Mouse (Mus musculus) v-Abl transformed pro-B cells (cell line): ENCODE data around the gene Sufu.

Experiments
- in situ Hi-C, 2 experiments: fragments of 400-800 bp; cut with MboI; formaldehyde crosslinking; loops; one replicate each; pipeline ENCODE4 v1.15.1; 2025; ENCODE audit not compliant: unreplicated experiment in 2 of 2

Gene Sufu

DNA sequence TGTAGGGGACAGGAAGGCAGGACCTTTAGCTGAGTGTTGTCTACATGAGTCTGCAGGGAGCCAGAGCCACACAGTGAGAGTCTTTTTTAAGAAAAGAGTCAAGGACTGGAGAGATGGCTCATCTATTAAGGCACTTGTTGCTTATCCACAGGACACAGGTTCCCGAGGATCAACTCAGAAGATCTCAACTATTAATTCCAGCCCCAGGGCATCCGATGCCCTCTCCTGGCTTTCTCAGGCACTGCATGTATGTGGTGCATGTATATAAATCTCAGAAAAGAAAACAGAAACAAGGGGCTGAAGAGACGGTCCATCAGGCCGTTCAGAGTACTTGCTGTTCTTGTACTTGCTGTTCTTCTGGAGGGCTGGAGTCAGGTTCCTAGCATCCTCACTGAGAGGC, 4.7 kb upstream of the Sufu start:
- in situ Hi-C loops, result no loop called here

DNA sequence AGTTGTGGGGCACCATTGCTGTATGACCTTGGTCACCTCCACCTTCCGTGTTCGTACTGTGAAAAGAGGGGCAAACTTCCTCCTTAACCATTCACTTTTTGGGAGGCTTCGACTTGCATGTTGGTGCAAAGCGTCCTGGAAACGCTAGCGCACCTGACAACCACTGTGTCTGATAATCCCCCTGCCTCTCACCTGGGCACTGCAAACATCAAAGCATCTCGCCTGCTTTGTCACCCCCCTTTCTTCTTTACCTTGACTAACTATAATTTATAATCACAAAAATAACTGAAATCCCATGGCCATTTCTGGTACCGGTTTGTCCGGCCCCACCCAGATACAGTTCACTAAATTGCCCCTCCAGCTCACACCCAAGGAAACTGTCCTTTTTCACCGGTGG, 2.0 kb upstream of the Sufu start:
- in situ Hi-C loops, result loop anchor here in 1 of 2 experiments (5.0 kb wide), 1 partner anchor 53 kb away; no protein-coding TSS in a partner anchor

DNA sequence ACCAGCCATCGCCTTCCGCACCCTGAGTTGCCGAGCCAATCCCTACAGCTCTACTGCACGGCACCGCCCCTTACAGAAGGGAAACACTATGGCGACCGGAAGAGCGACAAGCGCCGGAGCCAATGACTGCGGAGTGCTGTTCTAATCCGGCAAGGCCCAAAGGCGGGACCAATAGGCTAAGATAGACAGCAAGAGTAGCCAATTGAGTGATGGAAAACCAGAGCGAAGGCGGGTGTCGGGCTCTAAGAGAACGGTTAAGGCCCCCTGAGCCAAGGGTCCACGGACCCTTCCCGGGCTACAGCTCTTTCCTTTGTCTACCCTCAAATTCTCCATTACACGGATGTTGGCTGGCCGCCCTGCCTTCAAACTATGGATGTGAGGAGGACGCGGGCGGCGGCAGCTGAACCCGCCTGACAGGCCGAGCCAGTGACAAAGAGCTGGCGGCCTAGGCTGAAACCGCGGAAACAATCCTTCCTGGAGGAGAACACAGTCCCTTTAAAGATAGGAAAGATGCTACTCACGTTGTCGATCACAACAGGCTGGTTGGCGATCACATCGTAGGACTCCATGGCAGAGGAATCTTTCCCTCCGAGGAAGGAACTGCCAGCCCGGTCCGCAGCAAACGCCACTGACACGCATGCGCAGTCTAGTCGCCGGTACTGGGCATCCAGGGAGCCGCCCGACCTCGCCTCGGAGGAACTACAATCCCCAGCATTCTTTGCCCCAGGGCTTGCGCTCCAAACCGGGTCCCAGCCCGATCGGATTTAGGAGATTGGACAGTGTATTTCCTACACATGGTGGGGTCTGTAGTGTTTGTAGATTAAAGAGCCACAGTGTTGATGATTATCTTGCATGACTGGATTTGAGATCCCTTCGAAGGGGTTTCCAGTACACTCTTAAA, 1.3 kb upstream of the Sufu start, which contains the start of gene Actr1a:
Gene Actr1a, minus strand, starts transcription at position 640 of the 901 bp plus-strand sequence.
- in situ Hi-C loops, result loop anchor here in 1 of 2 experiments (5.0 kb wide), 1 partner anchor 52 kb away; no protein-coding TSS in a partner anchor

DNA sequence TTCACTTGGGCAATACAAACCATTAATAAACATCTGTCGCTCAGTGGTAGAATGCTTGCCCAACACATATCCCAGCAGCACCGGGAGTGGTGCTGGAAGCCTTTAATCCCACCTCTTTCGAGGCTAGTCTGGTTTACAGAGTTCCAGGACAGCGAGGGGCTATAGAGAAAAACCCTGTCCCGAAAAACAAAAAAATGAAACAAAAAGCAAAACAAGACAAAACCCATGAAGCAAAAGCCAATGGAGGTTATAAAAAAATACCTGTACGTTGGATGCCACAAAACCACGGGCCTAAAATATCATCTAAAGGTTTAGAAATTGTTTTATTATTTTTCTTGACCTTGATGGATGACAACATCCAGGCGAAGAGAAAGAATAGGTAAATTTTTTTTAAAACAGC, 587 bp upstream of the Sufu start:
- in situ Hi-C loops, result loop anchor here in 1 of 2 experiments (5.0 kb wide), 1 partner anchor 51 kb away; no protein-coding TSS in a partner anchor

DNA sequence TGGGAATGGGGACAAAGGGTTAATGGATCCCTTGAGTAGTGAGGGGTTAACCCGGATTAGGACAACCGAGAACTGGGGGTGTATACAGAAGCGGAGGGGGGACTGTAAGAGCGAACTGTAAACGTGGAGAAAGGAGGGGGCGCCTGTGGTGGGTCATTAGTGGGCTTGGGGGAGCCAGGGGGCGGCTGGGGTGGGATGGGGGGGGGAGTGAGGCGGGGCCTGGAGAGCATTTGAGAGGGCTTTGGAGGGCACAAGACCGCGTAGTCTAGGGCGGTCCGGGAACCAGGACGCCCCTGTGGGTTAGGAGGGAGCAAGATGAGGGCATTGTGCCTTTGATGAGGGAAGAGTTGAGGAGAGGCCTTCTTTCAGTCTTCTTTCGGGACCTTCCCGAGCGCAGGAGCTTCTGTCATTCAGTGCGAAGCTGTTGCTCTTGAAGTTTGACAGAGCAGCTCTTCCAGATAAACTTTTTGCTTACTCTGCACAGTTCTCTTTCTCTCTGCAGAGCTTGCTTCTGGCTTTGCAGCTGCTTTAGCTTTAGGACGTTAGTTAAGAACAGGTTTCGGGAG, 823 bp downstream of the Sufu start:
- in situ Hi-C loops, result loop anchor here in 1 of 2 experiments (5.0 kb wide), 1 partner anchor 50 kb away; no protein-coding TSS in a partner anchor

DNA sequence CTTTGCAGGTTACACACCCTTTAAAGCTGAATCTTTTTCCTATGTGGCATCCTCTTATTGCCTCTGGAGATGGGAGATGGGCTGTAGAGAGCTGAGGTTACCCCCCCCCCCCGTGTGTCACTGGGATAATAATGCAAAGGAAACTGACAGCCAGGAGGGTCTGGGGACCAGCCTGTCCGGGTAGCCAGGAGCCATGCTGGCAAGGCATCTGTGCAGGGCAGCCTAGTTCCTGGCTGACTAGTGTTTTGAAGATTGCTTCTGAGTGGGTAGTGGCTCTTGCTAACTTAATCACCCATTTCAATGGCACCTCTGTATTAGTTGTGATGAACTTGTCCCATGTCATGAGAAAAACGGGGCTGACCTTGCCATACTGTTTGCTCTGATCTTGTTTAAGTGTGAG, 1.7 kb downstream of the Sufu start:
- in situ Hi-C loops, result loop anchor here in 1 of 2 experiments (5.0 kb wide), 1 partner anchor 49 kb away; no protein-coding TSS in a partner anchor

DNA sequence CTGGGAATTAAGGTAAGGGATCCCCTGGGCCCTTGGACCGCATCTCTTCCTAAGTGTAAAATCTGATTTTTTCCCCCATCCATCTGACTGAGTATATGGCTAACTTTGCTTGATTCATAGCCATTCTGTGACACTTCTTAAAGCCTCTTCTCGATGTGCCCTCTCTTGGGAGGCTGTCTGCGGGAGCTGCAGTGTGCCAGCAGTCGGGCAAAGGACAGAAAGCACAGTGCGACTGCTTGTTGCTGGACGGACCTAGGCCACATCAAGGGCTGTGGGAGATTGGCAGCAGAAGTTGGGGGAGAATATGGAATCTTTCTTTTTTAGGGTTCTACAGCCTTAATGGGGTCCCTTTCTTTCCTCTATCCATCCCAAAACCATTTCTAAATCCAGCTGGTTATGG, 2.7 kb downstream of the Sufu start:
- in situ Hi-C loops, result loop anchor here in 1 of 2 experiments (5.0 kb wide), 1 partner anchor 48 kb away; no protein-coding TSS in a partner anchor

DNA sequence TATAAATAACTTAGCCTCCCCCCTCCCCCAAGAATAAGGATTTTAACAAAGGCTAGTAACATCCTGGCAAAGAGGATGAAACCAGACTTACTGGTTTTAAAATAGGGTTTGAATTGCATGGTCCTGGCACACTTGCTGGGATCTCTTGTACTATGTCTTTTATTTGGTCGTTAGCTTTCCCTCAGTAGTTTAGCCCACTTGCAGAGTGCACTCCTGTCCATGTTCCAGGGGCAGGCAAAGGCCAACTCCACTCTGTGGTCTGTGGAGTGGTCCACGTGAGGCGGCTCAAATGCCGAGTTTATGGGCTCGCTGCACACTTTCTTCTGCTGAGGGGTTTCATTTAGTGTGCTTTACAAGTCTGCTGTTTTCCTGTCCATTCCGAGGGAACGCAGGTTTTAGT, 3.2 kb downstream of the Sufu start:
- in situ Hi-C loops, result loop anchor here (5.0 kb wide), 2 partner anchors 37 to 47 kb away; no protein-coding TSS in a partner anchor

DNA sequence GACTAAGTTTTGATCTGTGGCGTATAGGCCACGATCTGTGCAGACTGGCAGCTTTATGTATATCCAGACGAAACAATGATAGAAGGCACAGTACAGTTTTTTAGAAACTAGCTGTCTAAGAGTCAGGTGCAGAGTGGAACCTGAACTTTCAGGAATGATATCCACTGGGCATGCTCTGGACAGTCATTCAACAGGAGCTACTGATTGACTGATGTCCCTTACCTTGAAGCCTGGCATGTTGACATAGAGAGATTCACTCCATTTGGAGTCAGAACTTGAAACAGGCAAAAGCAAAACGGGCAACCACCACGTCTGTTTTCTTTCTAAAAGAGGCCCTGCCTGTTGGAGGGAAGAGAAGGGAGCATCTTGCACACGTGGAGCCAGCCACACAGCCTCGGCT, 3.9 kb downstream of the Sufu start:
- in situ Hi-C loops, result loop anchor here in 1 of 2 experiments (5.0 kb wide), 1 partner anchor 37 kb away; no protein-coding TSS in a partner anchor

DNA sequence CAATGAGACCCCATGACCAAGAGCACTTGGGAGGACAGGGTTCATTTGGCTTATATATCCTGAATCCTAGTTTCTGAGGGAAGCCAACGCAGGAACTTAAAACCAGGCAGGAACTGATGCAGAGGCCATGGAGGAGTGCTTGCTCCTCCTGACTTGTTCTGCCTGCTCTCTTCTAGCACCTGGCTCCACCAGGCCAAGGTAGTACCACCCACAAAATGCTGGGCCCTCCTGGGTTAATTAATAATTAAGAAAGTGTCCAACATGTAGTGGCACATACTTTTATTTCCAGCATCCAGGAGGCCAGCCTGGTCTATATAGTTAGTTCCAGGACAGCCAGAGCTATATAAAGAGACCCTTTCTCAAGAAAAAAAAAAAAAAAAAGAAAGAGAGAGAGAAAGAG, 7.3 kb downstream of the Sufu start:
- in situ Hi-C loops, result loop anchor here in 1 of 2 experiments (5.0 kb wide), 1 partner anchor 33 kb away; no protein-coding TSS in a partner anchor

DNA sequence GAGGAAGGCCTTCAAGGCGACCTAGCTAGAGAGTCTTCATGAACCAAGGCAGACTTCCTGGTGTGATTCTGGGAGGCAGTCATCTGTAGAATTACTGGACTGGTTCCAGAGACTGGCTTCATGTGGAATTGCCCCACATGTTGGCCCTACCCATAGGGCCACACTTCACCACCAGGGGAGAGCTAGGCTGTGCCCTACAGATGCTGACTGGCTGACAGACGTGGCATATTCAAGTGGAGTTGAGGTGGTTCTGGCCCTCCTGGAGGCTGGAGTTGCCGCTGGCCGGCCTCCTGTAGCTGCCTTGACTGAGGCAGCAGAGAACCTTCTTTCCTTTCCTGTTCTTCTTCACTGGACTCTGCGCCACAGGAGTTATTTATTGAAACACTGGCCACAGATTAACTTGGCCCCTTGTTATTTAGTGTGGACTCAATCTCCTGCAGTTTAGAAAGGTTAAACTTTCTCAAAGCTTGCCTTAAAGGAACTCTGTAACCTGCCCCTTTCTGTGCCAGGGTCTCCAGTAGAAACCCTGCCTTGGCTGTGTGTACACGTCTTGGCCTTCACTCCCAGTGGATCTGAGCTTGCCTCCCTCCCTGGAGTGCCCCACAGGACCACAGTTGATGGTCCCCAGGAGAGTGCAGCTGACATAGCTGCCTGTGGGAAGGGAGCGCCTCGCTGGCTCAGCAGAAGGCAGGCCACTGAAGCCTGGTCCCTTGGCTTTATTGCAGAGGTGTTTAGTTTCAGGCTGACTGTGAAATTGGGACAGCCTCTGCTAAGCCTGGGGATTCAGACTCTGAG, 10.1 kb downstream of the Sufu start:
- in situ Hi-C loops, result no loop called here

DNA sequence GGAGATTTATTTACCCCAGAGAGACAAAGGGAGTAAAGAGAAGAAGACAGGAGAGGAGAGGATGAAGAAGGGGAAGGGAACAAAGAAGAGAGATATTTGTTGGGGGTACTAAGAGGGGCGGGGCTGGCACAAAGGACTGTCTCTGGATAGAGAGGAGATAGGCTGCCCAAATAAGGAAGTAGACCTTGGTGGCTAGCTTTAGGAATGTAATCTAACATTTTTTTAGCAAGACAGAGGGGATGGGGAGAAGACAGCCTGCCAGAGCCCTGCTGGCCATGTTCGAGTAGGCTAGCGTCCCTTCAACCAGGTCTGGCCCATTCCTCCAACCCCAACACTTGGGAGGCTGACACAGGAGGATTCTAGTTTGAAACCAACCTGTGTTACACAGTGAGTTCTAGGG, 12.8 kb downstream of the Sufu start:
- in situ Hi-C loops, result no loop called here

DNA sequence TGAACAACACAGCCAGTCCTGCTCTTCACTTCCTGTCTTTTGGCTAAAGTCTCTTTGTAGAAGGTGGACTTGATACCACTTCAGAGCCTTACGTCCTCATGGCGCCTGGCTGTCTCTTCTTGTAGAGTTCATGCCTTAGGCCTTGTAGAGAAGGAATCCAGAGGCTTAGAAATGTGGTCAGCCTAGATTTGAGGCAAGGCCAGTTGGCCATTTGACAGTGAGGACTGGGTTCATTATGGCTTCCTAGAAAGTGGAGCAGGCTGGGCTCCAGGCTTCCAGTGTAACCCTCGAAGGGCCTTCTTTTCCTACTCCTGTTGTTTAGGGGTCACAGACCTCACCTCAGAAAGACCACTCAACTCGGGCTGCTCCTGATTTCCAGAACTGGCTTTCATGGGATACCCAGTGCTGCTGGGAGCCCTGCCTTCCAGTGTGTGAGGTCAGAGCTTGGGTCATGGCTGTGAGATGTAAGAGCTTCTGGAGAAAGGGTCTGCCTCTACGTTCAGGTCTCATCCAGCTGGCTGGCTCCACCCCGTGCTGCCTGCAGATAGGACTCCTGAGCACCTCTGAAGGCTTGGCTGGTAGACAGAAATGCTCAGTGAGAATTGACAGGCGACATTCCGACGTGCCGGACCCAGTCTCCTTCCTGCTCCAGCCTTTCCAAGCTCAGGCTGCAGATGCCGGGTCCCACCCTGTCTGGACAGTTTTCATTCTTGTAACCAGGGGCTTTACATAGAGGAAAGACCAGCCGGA, 15.5 kb downstream of the Sufu start:
- in situ Hi-C loops, result no loop called here

DNA sequence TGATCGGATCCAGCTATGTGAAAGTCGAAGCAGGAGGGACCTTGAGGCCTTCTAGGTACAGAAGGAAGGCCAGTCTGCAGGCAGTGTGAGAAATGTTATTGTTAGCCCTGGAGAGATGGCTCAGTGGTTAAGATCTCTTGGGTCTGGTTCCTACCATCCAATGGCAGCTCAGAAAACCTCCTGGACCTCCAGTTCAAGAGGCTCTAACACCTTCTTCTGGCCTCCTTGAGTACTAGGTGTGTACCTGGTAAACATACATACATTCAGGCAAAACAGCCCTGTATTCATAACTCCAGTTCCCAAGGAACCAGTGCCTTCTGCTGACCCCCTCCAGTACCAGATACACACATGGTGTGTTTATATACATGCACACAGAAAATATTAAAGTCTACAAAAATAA, 17.3 kb downstream of the Sufu start:
- in situ Hi-C loops, result no loop called here

DNA sequence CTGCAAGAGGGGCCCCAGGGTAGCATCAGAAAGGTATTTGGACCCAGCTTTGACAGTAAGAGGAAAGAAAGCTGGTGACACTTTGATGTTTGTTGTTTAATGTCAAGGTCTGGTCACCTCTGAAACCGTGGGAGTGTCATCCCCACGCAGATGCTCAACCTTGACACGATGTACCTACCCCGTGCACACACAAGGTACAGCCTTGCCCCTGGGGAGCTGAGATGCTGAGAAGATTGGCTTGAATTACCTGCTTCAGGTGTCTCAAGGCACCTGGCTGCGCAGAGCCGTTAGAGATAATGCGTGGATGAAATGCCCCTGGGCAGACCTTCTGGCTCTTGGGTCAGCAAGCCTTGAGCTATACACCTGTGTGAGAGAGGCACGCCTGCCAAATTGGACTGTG, 17.8 kb downstream of the Sufu start:
- in situ Hi-C loops, result no loop called here

DNA sequence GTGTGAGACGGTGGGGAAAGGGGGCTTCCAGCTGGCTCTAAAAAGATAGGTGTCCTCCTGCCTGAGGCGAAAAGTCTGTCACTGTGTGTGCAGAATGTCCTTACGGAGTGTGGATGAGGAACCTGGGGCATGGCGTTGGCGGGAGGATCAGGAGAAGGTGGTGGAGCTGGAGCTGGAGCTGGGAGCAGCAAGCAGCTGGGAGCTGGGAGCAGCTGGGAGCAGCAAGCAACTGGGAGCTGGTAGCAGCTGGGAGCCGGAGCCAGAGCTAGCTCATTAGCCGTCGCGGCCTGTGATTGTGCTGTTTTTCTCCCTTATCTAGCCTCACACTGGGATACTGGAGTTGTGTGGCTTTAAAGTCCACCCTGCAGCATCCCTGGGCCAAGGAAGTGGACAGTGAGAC, 19.6 kb downstream of the Sufu start:
- in situ Hi-C loops, result no loop called here

DNA sequence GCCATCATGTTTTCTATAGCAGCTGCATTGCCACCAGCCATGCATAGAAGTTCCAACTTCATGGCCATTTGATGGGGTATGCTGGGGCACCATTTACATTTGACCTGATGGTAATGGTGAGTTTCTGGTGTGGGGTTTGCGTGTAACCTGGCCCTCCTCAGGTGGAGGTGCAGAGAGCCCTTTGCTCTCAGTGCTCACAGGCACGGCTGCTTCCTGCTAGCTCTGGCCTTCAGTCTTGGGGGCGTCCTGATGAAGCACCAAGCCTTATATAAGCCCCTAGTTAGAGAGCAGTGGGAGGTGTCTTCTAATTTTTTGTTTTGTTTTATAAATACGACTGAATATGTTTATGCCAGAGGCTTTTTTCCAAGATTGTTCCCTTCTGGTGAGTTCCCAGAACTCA, 21.4 kb downstream of the Sufu start:
- in situ Hi-C loops, result no loop called here

DNA sequence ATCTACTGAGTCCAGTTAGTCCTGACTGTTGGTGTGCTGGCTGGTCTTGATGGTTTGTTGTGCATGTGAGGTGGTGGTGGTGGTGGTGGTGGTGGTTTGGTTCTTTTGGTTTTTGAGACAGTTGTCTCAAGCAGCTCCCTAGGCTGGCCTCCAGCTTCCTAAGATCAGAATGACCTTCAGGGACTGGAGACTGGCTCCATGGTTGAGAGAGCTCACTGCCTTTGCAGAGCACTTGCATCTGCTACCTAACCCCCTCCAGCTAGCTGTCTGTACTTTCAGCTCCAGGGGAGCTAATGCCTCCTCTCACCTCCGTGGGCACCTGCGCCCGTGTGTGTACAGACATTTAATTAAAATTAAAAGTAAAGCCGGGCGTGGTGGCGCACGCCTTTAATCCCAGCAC, 23.7 kb downstream of the Sufu start:
- in situ Hi-C loops, result no loop called here

DNA sequence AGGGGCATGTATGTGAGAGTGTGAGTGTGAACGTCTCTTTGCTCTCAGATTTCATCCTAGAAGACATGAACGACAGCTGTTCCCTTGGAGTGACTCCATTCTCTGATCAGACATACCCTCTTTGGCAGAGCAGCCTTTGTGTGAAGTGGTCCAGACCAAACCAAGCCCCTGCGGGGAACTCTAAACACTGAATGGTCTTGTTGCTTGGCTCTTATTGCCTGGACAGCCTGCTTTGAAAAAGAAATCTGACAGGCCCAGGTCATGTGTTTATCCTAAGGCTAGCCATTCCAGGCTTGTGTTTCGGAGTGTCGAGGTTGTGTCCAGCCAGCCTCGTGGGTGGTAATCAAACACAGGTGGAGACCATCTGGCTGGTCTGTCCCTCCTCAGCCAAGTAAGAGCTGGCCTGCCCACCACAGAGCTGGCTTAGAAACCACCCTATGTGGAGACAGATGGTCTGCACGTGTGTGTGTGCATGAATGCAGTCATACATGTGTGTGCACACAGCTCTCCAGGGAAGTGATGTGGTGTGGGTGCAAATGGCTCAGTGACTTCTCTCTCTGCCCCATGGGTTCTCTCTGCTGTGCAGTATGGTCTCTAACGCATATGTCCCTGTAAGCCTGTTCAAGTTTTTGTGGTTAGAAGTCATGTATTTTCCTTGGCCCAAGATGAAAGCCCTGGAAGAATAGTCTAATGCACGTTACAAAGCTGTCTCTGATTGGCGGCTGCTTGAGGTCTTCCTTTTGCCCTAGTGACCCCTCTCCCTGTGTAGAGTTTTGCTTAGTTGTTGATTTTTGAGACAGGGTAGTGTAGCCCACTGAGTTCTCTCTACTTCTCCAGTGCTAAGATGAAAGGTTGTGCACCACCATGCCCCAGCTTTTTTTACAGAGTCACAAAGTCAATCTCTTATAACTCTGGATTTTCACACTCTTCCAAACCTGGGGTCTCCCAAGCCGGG, 26.0 kb downstream of the Sufu start:
- in situ Hi-C loops, result no loop called here
